Mouse (Mus musculus) lung, embryonic 14.5 days (tissue): ENCODE measurements at regions not wholly inside any gene's neighbourhood (a gene's known extent, or its start where the extent isn't known, plus 50 kb on each side); places are given as distances from the start of the nearest gene placed in this dataset.

ENCODE experiments used
- ATAC-seq: fragments of 200-750 bp; cut with Nextera tagmentation; 2 replicates; pipeline ENCODE4 v1.8.0; 2017; ENCODE audit warnings: mild to moderate bottlenecking, moderate TSS enrichment, moderate library complexity; ENCODE audit not compliant: insufficient read depth
- DNase-seq: peaks from one replicate; pipeline ENCODE4 v3.0.0-alpha.2; 2015
- H3K27ac ChIP-seq: fragments of 300-500 bp; sonication (generic); 2 replicates; pipeline ENCODE4 v1.5.1; 2014; ENCODE audit warnings: low read depth, mild to moderate bottlenecking, moderate library complexity
- H3K27me3 ChIP-seq: fragments of 300-500 bp; sonication (generic); 2 replicates; pipeline ENCODE4 v1.6.1; 2014; ENCODE audit warnings: low read length, control low read depth; ENCODE audit not compliant: insufficient read depth
- H3K36me3 ChIP-seq: fragments of 300-500 bp; sonication (generic); 2 replicates; pipeline ENCODE4 v1.6.1; 2014; ENCODE audit warnings: control low read depth; ENCODE audit not compliant: insufficient read depth
- H3K4me1 ChIP-seq: fragments of 300-500 bp; sonication (generic); 2 replicates; pipeline ENCODE4 v1.6.1; 2014; ENCODE audit warnings: antibody characterized with exemption, control low read depth; ENCODE audit not compliant: insufficient read depth
- H3K4me2 ChIP-seq: fragments of 300-500 bp; sonication (generic); 2 replicates; pipeline ENCODE4 v1.6.1; 2014; ENCODE audit warnings: mild to moderate bottlenecking
- H3K4me3 ChIP-seq: fragments of 300-500 bp; sonication (generic); 2 replicates; pipeline ENCODE4 v1.5.1; 2014; ENCODE audit warnings: low read depth, low read length
- H3K9ac ChIP-seq: fragments of 300-500 bp; sonication (generic); 2 replicates; pipeline ENCODE4 v1.6.1; 2014
- H3K9me3 ChIP-seq: fragments of 300-500 bp; sonication (generic); 2 replicates; pipeline ENCODE4 v1.6.1; 2016; ENCODE audit warnings: low read depth, low read length, control low read depth
- CTCF ChIP-seq: IDR thresholded peaks from 2 replicates; pipeline ENCODE4 v1.5.1; 2016; ENCODE audit warnings: antibody characterized with exemption, low read depth
- WGBS: fragments of 180-500 bp; shearing (Covaris S2); extraction: QIAGEN DNeasy Blood & Tissue Kit; methylation state at CpG from one replicate; pipeline ENCODE4 v1.1.7; 2014; 5-methylcytosine and 5-hydroxymethylcytosine counted together

GRCm38 (mm10) chr5:111543721-111544495 lies 126.7 kb downstream of the Mn1 start:
- no peak for ATAC-seq
- no peak for DNase-seq

GRCm38 (mm10) chr5:111553471-111554382 lies 136.6 kb downstream of the Mn1 start:
- WGBS: 57% methylated on average over 16 of the region's 16 CpGs
- peaks cover 20% of the 10 kb centered on the region for H3K4me1 ChIP-seq
- peak overlapping the region; percentile 83 for H3K27ac ChIP-seq
- no peak overlapping the region for H3K9ac ChIP-seq
- DNase-seq: peak; percentile 58
- peak; percentile 45 for TF ChIP-seq CTCF
- no peaks in the 10 kb centered on the region for H3K9me3 ChIP-seq
- ATAC-seq: no peak
- H3K4me3 ChIP-seq: no peak overlapping the region
- no peak overlapping the region for H3K4me2 ChIP-seq
- no peaks in the 10 kb centered on the region for H3K27me3 ChIP-seq
- no peaks in the 10 kb centered on the region for H3K36me3 ChIP-seq

More at GRCm38 (mm10) chr5:111543721-111544495, 126.7 kb downstream of the Mn1 start:
- Histone ChIP-seq H3K27me3 (no peaks in the 10 kb centered on the region), H3K36me3 (no peaks in the 10 kb centered on the region), H3K4me2 (no peak overlapping the region), H3K4me3 (no peak overlapping the region), H3K27ac (no peak overlapping the region), H3K4me1 (peaks cover 3% of the 10 kb centered on the region; the same call in 1 of the 2 replicates), H3K9me3 (no peaks in the 10 kb centered on the region), H3K9ac (no peak overlapping the region)
- TF ChIP-seq CTCF: no peak
- WGBS: 73% methylated on average over 9 of the region's 9 CpGs

GRCm38 (mm10) chr5:111554551-111555311 lies 137.6 kb downstream of the Mn1 start:
- DNase-seq (no peak), ATAC-seq (peak; percentile 68)
- H3K27ac ChIP-seq: peak overlapping the region; percentile 83
- H3K36me3 ChIP-seq: no peaks in the 10 kb centered on the region
- H3K9ac ChIP-seq: peak overlapping the region; percentile 37; the same call in 1 of the 2 replicates
- H3K27me3 ChIP-seq: no peaks in the 10 kb centered on the region
- WGBS: 17% methylated on average over 24 of the region's 24 CpGs
- H3K9me3 ChIP-seq: no peaks in the 10 kb centered on the region
- no peak overlapping the region for H3K4me3 ChIP-seq
- TF ChIP-seq CTCF: no peak
- H3K4me2 ChIP-seq: peak overlapping the region; percentile 34
- peaks cover 20% of the 10 kb centered on the region for H3K4me1 ChIP-seq

- Histone ChIP-seq H3K4me3 (no peak overlapping the region), H3K27ac (peak overlapping the region; percentile 83), H3K4me1 (peaks cover 20% of the 10 kb centered on the region), H3K4me2 (peak overlapping the region; percentile 34; the same call in 1 of the 2 replicates), H3K27me3 (no peaks in the 10 kb centered on the region), H3K9me3 (no peaks in the 10 kb centered on the region), H3K9ac (peak overlapping the region; percentile 37; the same call in 1 of the 2 replicates), H3K36me3 (no peaks in the 10 kb centered on the region)
- 2% methylated on average over 5 of the region's 5 CpGs for WGBS
- DNase-seq: no peak
- no peak for TF ChIP-seq CTCF
- peak; percentile 22; the same call in 1 of the 2 replicates for ATAC-seq
Observed at GRCm38 (mm10) chr5:111555312-111555957, 138.3 kb downstream of the Mn1 start.

DNA sequence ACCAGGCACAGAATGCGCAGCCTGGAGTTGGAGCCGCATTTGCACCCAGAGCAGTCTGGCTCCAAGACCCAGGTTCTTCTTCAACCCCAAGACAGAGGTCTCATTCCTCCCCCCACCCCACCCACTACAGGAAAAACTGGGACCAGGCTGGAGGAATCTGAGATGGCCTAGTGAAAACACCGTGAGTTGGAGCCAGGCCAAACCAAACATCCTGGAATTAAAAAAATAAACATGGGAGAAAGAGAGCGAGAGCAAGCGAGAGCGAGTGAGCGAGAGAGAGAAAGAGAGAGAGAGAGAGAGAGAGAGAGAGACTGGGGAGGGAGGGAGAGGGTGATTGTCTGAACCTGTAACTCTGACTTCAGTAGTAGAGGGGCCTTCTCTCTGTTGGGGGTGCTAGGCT lies 138.8 kb downstream of the Mn1 start:
- 13% methylated on average over 7 of the region's 7 CpGs for WGBS
- Histone ChIP-seq H3K9me3 (no peaks in the 10 kb centered on the region), H3K9ac (peak overlapping the region; percentile 23; the same call in 1 of the 2 replicates), H3K4me3 (no peak overlapping the region), H3K4me2 (no peak overlapping the region), H3K27ac (peak overlapping the region; percentile 83), H3K27me3 (no peaks in the 10 kb centered on the region), H3K36me3 (no peaks in the 10 kb centered on the region), H3K4me1 (peaks cover 20% of the 10 kb centered on the region)
- no peak for TF ChIP-seq CTCF
- DNase-seq: peak; percentile 86
- ATAC-seq: peak; percentile 65

DNA sequence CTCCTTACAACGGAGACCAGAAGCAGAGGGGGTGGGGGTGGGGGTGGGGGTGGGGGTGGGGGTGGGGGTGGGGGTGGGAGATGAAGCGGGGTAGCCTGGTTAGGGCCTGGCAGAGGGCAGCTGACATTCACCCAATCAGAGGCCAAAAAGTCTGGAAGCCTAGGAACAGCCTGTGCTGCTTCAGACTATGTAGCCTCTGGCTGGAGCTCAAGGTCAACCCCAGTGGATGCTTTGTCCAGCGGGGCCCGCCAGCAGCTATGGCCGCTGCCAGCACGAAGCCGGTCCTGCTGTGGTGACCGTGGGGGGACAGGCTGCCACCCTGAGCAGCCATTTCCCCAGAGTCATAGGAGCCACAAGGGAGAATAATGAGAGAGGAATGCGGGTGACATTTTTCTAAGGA lies 143.3 kb downstream of the Mn1 start:
- no peak for TF ChIP-seq CTCF

More for the DNA sequence above, 143.3 kb downstream of the Mn1 start:
- WGBS: 54% methylated on average over 9 of the region's 9 CpGs
- Histone ChIP-seq H3K9ac (no peak overlapping the region), H3K9me3 (no peaks in the 10 kb centered on the region), H3K36me3 (no peaks in the 10 kb centered on the region), H3K27ac (no peak overlapping the region), H3K4me3 (no peak overlapping the region), H3K4me1 (peaks cover 6% of the 10 kb centered on the region), H3K27me3 (no peaks in the 10 kb centered on the region), H3K4me2 (no peak overlapping the region)
- DNase-seq (no peak), ATAC-seq (no peak)
